Mouse (Mus musculus): Measurements from ENCODE around the gene Msx2.

Gene Msx2
- long read RNA-seq, experiment 1, partial matches to known transcripts: 0 of 2 reads
- long read RNA-seq, experiment 1, other reads (novel, unspliced or antisense): 0 of 2 reads
- long read RNA-seq, experiment 2, partial matches to known transcripts: 0 of 1 reads
- long read RNA-seq, experiment 2, other reads (novel, unspliced or antisense): 0 of 1 reads

GRCm38 (mm10) chr13:53472614-53473124 is at the start of gene Msx2:
TSS of gene Msx2 (minus strand) at chr13:53473074.
- intact Hi-C loops (cut with DNase I): no loop called here

GRCm38 (mm10) chr13:53521468-53521867 is 48.6 kb upstream of the Msx2 start:
- intact Hi-C loops (cut with DNase I): no loop called here

GRCm38 (mm10) chr13:53520343-53520937 is 47.6 kb upstream of the Msx2 start:
- intact Hi-C loops (cut with DNase I): no loop called here

- intact Hi-C loops (cut with DNase I): no loop called here
These were observed 46.9 kb upstream of the Msx2 start for GRCm38 (mm10) chr13:53519727-53520126.

GRCm38 (mm10) chr13:53518306-53518705 is 45.4 kb upstream of the Msx2 start:
- intact Hi-C loops (cut with DNase I): no loop called here

GRCm38 (mm10) chr13:53514574-53514973 is 41.7 kb upstream of the Msx2 start:
- intact Hi-C loops (cut with DNase I): no loop called here

DNA sequence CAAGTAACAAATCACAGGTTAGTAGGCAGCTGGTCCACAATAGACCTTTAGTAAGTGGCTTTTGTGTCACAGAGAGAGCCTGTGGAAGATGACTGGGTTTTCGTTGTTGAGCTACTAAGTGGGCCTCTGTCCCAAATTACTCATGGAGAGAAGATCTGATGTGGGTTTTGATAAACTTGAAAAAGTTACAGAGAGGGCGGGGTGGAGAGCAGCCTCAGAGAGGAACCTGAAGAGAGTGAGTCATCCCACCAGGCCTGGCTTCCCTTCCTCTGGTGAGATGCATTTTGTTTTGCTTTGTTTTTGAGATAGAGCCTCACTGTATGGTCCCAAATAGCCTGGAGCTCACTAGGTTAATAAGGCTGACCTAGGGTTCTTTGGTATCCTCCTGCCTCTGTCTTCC is 38.5 kb upstream of the Msx2 start:
- intact Hi-C loops (cut with DNase I): no loop called here

- intact Hi-C loops (cut with DNase I): no loop called here
These were observed 29.5 kb upstream of the Msx2 start for GRCm38 (mm10) chr13:53502406-53502805.

DNA sequence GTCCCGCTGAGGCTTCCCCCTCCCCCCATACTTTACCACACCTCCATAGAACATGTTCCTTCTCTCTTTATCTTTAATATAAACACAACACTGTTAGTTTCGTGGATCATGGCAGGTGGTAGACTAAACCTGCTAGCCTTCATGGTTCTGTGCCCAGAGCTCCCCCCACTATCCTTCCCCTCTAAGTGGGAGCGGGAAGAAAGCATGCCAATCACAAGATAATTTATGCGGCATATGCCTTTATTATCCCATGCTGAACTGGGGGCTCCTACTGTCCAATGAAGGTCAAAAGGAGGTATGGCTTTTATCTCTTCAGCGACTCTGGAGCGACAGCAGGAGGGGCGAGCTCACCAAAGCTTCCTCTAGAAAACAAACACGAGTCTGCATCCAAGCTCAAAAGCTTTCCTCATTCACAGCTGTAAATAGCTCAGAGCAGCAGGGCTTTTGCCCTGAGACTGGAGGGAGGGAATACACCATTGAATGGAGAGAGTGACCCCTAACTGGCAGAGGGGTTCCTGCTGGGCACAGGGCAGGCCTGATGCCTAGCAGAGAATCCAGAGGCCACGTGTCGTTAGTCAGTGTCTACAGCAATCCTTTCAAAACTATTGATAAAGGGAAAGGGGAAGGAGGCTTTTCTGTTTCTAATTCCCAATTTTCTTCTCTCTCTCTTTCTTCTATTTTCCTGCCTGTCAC is 28.8 kb upstream of the Msx2 start:
- intact Hi-C loops (cut with DNase I): no loop called here

DNA sequence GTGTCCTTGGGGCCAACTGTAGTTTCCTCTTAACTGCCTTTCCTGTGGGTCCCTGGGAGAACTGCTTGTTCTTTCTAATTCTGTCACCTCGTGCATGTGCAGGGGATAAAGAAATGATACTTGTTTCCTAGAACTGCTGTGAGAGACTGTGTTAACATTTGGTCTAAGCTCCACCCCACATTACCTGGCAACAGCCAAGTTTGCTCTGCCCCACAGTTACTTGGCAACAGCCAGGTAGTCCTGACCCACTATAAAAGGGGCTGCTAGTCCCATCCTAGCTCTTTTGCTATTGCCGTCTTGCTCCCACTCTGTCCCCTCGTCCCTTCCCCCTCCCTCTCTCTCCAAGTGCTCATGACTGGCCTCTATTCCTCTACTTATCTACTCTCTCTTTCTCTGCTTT is 28.2 kb upstream of the Msx2 start:
- intact Hi-C loops (cut with DNase I): no loop called here

- intact Hi-C loops (cut with DNase I): no loop called here
These were observed 13.6 kb upstream of the Msx2 start for GRCm38 (mm10) chr13:53486512-53486911.

DNA sequence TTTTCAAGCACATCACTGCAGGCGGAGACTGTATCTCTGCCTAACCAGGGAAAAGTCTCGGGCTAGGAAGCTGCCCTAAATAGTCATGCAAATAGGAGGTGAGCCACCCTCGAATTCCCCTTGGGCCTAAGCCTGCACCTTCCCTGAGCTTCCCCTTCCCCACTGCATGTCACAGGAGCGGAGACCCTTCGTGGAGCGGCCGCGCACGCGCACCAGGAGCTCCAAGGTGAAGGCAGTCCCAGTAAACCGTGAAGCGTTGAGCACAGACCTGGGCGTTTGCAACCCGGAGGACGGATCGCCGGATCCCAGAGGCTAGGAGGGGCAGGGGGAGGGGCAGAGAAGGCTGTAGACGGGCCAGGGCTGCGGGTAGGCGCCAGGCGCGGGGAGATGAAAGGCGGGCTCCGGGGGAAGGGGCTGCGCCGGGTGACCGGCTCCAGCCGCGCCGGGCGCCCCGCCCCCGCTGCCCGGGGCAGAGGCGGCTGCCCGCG is 2.9 kb upstream of the Msx2 start:
- intact Hi-C loops (cut with DNase I): no loop called here

DNA sequence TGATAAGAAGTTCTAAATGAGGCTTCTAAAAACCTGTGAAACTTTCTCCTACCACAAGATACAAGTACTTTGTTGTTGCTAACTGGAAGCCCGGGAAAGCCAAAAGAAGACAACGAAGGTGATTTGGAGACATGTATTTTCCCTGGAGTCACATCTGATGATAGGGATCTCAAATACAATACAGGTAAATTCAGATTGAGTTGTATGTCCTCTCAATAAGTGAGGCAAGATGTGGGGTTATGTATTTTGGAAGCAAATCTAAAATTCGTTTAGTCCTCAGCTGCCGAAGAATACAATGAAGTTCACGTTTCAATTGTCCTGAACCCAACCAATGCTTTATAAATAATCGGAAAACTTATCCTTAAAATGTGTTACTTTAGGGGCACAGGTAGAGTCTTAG is 1.6 kb upstream of the Msx2 start:
- intact Hi-C loops (cut with DNase I): no loop called here

GRCm38 (mm10) chr13:53473991-53474390 is 1.1 kb upstream of the Msx2 start:
- intact Hi-C loops (cut with DNase I): no loop called here

DNA sequence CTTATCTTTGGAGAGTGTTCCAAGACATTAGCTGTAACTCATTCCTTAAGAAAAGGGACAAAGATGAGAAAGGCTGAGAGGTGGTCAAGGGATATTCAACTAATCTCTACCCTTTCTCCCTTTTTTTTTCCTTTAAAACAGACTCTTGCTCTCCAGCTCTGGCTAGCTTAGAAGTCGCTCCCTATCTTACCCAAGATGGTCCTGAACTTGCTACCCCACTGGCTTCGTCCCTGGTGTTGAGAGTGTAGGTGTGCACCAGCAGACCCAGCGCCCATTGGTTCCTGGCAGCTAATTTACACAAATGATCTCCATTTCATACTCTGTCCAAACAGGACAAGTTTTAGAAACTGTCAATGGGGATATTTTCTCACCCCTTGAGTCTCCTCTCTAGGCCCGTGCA is 417 bp upstream of the Msx2 start:
- intact Hi-C loops (cut with DNase I): no loop called here

- intact Hi-C loops (cut with DNase I): no loop called here
These were observed 804 bp downstream of the Msx2 start for GRCm38 (mm10) chr13:53471926-53472613.

DNA sequence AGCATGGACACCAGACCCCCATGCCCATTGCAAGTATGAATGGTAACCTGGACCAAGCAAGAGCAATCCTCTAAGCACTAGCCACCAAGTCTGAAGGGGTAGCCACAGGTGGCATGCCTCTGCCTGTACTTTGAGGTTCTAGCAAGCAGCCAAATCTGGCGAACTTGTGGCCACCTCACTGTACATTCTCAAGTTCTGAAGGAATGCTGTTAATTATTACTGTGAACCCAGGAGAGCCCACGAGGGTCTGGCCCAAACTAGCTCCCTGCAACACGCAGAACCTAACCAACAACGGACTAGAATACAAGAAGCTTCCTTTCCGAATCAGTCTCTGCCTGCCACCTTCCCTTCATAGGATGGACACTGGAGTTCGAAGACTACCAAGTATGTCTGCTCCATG is 1.5 kb downstream of the Msx2 start:
- intact Hi-C loops (cut with DNase I): no loop called here

- intact Hi-C loops (cut with DNase I): no loop called here
These were observed 2.3 kb downstream of the Msx2 start for GRCm38 (mm10) chr13:53470437-53471151.

DNA sequence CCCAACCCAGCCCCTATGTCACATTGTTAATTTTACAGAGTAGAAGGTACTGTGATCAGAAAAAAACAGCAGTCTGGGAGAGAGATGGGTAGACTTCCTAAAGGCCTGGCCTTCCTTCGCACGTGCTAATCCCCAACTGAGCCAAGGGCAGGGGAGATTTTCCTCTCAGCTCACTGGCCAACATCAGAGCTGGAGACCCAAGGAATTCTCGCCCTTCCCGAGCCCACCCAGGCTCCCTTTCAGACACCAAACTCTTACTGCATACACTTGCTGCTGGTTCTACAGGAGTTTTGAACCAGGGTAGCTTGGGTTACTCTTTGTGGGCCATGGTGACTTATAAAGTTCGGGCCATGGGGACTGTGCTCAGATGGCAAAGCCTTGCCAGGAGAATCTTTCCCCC is 3.1 kb downstream of the Msx2 start:
- intact Hi-C loops (cut with DNase I): no loop called here

GRCm38 (mm10) chr13:53468171-53468570 is 4.7 kb downstream of the Msx2 start:
- intact Hi-C loops (cut with DNase I): no loop called here

DNA sequence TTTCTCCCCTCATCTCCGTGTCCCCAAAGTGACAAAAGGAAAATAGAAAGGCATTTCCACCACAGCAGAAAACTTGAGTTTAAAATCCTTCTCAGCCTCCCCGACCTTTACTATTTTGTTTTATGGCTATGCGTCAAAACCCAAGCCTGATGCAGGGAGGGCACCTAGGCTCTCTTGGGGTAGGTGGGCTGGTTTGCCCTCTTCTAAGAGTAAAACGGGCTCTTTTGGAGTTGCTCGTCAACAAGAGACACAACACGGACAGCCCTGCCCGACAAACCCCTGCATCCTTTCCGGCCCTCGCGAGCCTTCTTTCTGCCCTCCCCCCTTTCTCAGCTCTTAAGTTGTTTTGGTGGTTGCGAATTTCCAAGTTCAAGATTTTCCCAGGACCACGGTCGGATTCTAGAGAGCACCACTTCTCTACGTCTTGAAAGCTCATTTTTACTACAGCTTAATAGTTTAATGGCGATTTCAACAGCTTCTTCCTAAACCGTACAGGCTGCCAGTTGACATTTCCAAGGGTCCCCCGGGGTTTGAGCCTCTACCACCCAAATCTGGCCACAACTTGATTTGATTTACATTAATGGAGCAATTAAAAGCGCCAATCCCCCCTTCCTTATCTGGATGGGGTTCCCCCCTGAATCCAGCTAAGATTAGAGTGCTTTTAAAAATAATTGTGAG is 6.5 kb downstream of the Msx2 start:
- intact Hi-C loops (cut with DNase I): no loop called here

All from adrenal gland (tissue).